Mouse (Mus musculus) MEL (cell line): ENCODE measurements at regions not wholly inside any gene's neighbourhood (a gene's known extent, or its start where the extent isn't known, plus 50 kb on each side); places are given as distances from the start of the nearest gene placed in this dataset.

Experiments
- DNase-seq: peaks from one replicate; pipeline ENCODE4 v3.0.0; 2011; ENCODE audit warnings: low read depth, low spot score
- H3K27ac ChIP-seq: 2 replicates; pipeline ENCODE4 v1.5.1; 2012; ENCODE audit warnings: low read depth, mild to moderate bottlenecking, control low read depth, low read length, moderate library complexity; ENCODE audit not compliant: control insufficient read depth
- H3K27me3 ChIP-seq, 2 experiments: fragments of 150-350 bp in 1 of 2; sonication (generic) in 1 of 2; 2 replicates each; pipeline ENCODE4 v1.6.1; 2012; ENCODE audit warnings: low read length in 2 of 2, mild to moderate bottlenecking in 2 of 2, improper control_type of control experiment in 1 of 2, moderate library complexity in 1 of 2; ENCODE audit not compliant: insufficient read depth in 2 of 2, control insufficient read depth in 1 of 2
- H3K36me3 ChIP-seq, 2 experiments: 2 replicates each; pipeline ENCODE4 v1.6.1; 2012 to 2014; ENCODE audit warnings: low read length in 2 of 2, improper control_type of control experiment in 1 of 2, inconsistent platforms in 1 of 2, mild to moderate bottlenecking in 1 of 2; ENCODE audit not compliant: insufficient read depth in 2 of 2, control insufficient read depth in 1 of 2
- H3K4me1 ChIP-seq, 2 experiments: fragments of 150-350 bp in 1 of 2; sonication (generic) in 1 of 2; 2 replicates each; pipeline ENCODE4 v1.6.1; 2012; ENCODE audit warnings: low read length in 2 of 2, improper control_type of control experiment in 1 of 2, mild to moderate bottlenecking in 1 of 2; ENCODE audit not compliant: insufficient read depth in 2 of 2, control insufficient read depth in 1 of 2
- H3K4me3 ChIP-seq, 2 experiments: fragments of 150-350 bp in 1 of 2; sonication (generic) in 1 of 2; 2 replicates each; pipeline ENCODE4 v1.5.1; 2012; ENCODE audit warnings: low read depth in 2 of 2, low read length in 2 of 2, mild to moderate bottlenecking in 2 of 2, moderate library complexity in 2 of 2, control low read depth in 1 of 2, improper control_type of control experiment in 1 of 2; ENCODE audit not compliant: control insufficient read depth in 1 of 2, insufficient read depth in 1 of 2
- H3K79me2 ChIP-seq: 2 replicates; pipeline ENCODE4 v1.6.1; 2012; ENCODE audit warnings: mild to moderate bottlenecking, low read length, moderate library complexity; ENCODE audit not compliant: control insufficient read depth, poor library complexity, insufficient read depth
- H3K9ac ChIP-seq: 2 replicates; pipeline ENCODE4 v1.6.1; 2012; ENCODE audit warnings: low read depth, mild to moderate bottlenecking, control low read depth, low read length, moderate library complexity; ENCODE audit not compliant: control insufficient read depth, poor library complexity, severe bottlenecking
- H3K9me3 ChIP-seq: fragments of 150-350 bp; sonication (generic); replicated peaks from 2 replicates; pipeline ENCODE4 v1.6.1; 2012; ENCODE audit warnings: mild to moderate bottlenecking, low read length, improper control_type of control experiment, moderate library complexity; ENCODE audit not compliant: insufficient read depth
- BHLHE40 ChIP-seq: IDR thresholded peaks from 2 replicates; pipeline ENCODE4 v1.6.1; 2012; ENCODE audit warnings: low read depth, mild to moderate bottlenecking, inconsistent platforms, low read length, improper control_type of control experiment, borderline replicate concordance
- CHD2 ChIP-seq: IDR thresholded peaks from 2 replicates; pipeline ENCODE4 v1.6.1; 2011; ENCODE audit warnings: low read length, improper control_type of control experiment
- CTCF ChIP-seq, 3 experiments: IDR thresholded peaks in 2 of 3; conservative IDR thresholded peaks in 1 of 3; 2 replicates each; pipeline ENCODE4 v1.5.1; 2011 to 2012; ENCODE audit warnings: low read length in 3 of 3, low read depth in 2 of 3, mild to moderate bottlenecking in 2 of 3, improper control_type of control experiment in 1 of 3, inconsistent platforms in 1 of 3, mixed read lengths in 1 of 3, moderate library complexity in 1 of 3; ENCODE audit not compliant: control insufficient read depth in 1 of 3, insufficient read depth in 1 of 3, poor library complexity in 1 of 3, severe bottlenecking in 1 of 3
- ELF1 ChIP-seq: IDR thresholded peaks from 2 replicates; pipeline ENCODE4 v1.6.1; 2014; ENCODE audit warnings: low read depth, mild to moderate bottlenecking, inconsistent platforms, low read length, improper control_type of control experiment, moderate library complexity
- EP300 ChIP-seq, 2 experiments: IDR thresholded peaks; 2 replicates each; pipeline ENCODE4 v1.6.1; 2011; ENCODE audit warnings: improper control_type of control experiment in 2 of 2, low read length in 2 of 2, low read depth in 1 of 2, mild to moderate bottlenecking in 1 of 2
- ETS1 ChIP-seq: IDR thresholded peaks from 2 replicates; pipeline ENCODE4 v1.6.1; 2012; ENCODE audit warnings: low read depth, mild to moderate bottlenecking, inconsistent platforms, low read length, improper control_type of control experiment, moderate library complexity
- GABPA ChIP-seq: IDR thresholded peaks from 2 replicates; pipeline ENCODE4 v1.6.1; 2012; ENCODE audit warnings: low read depth, mild to moderate bottlenecking, inconsistent platforms, low read length, improper control_type of control experiment, moderate library complexity
- GATA1 ChIP-seq: IDR thresholded peaks from 2 replicates; pipeline ENCODE4 v1.6.1; 2011; ENCODE audit warnings: low read depth, low read length, improper control_type of control experiment
- HCFC1 ChIP-seq: IDR thresholded peaks from 2 replicates; pipeline ENCODE4 v1.6.1; 2012; ENCODE audit warnings: low read depth, mild to moderate bottlenecking, inconsistent platforms, low read length, improper control_type of control experiment, moderate library complexity
- JUND ChIP-seq: IDR thresholded peaks from 2 replicates; pipeline ENCODE4 v1.6.1; 2011; ENCODE audit warnings: low read depth, mild to moderate bottlenecking, improper control_type of control experiment, low read length
- KAT2A ChIP-seq: conservative IDR thresholded peaks from 2 replicates; pipeline ENCODE4 v1.6.1; 2012; ENCODE audit warnings: low read depth, low read length, improper control_type of control experiment, inconsistent platforms
- MAFK ChIP-seq: IDR thresholded peaks from 2 replicates; pipeline ENCODE4 v1.6.1; 2011; ENCODE audit warnings: low read depth, mild to moderate bottlenecking, low read length, improper control_type of control experiment, borderline replicate concordance
- MEF2A ChIP-seq: IDR thresholded peaks from 2 replicates; pipeline ENCODE4 v1.6.1; 2014; ENCODE audit warnings: low read depth, mild to moderate bottlenecking, inconsistent platforms, low read length, improper control_type of control experiment; ENCODE audit not compliant: poor library complexity, insufficient replicate concordance, severe bottlenecking; ENCODE audit errors: extremely low read depth
- MXI1 ChIP-seq: IDR thresholded peaks from 2 replicates; pipeline ENCODE4 v1.6.1; 2011; ENCODE audit warnings: mild to moderate bottlenecking, low read depth, low read length, improper control_type of control experiment
- MYB ChIP-seq: IDR thresholded peaks from 2 replicates; pipeline ENCODE4 v1.6.1; 2011; ENCODE audit warnings: mild to moderate bottlenecking, low read depth, low read length, improper control_type of control experiment
- POLR2A ChIP-seq, 2 experiments: IDR thresholded peaks; 2 replicates each; pipeline ENCODE4 v1.6.1; 2011 to 2012; ENCODE audit warnings: low read length in 2 of 2, mild to moderate bottlenecking in 2 of 2, control low read depth in 1 of 2, improper control_type of control experiment in 1 of 2, low read depth in 1 of 2, moderate library complexity in 1 of 2; ENCODE audit not compliant: control insufficient read depth in 1 of 2, insufficient read depth in 1 of 2, poor library complexity in 1 of 2
- POLR2AphosphoS2 ChIP-seq: IDR thresholded peaks from 2 replicates; pipeline ENCODE4 v1.6.1; 2011; ENCODE audit warnings: low read length, improper control_type of control experiment
- RCOR1 ChIP-seq: IDR thresholded peaks from 2 replicates; pipeline ENCODE4 v1.6.1; 2012; ENCODE audit warnings: low read depth, mild to moderate bottlenecking, inconsistent platforms, low read length, improper control_type of control experiment
- SMC3 ChIP-seq: IDR thresholded peaks from 2 replicates; pipeline ENCODE4 v1.6.1; 2011; ENCODE audit warnings: low read depth, low read length, improper control_type of control experiment
- TAL1 ChIP-seq: IDR thresholded peaks from 2 replicates; pipeline ENCODE4 v1.6.1; 2012; ENCODE audit warnings: mild to moderate bottlenecking, inconsistent platforms, low read length, moderate library complexity, mixed read lengths
- UBTF ChIP-seq: IDR thresholded peaks from 2 replicates; pipeline ENCODE4 v1.6.1; 2012; ENCODE audit warnings: low read depth, mild to moderate bottlenecking, inconsistent platforms, low read length, improper control_type of control experiment, moderate library complexity, borderline replicate concordance; ENCODE audit not compliant: insufficient read depth
- USF2 ChIP-seq, 2 experiments: IDR thresholded peaks; 2 replicates each; pipeline ENCODE4 v1.6.1; 2011 to 2012; ENCODE audit warnings: improper control_type of control experiment in 2 of 2, low read length in 2 of 2, borderline replicate concordance in 1 of 2, inconsistent platforms in 1 of 2, low read depth in 1 of 2, mild to moderate bottlenecking in 1 of 2; ENCODE audit not compliant: insufficient read depth in 1 of 2

DNA sequence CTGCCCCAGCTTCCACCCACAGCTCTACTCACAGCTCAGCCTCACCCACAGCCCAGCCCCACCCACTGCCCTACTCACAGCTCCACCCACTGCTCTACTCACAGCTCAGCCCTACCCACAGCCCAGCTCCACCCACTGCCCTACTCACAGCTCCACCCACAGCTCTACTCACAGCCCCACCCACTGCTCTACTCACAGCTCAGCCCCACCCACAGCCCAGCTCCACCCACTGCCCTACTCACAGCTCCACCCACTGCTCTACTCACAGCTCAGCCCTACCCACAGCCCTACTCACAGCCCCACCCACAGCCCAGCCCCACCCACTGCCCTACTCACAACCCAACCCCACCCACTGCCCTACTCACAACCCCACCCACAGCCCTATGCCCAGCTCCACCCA lies 56.5 kb upstream of the Phox2b start:
- TF ChIP-seq USF2 (IDR thresholded peaks at IDR 0.05; ENCODE audit: borderline replicate concordance in 1 of 2, insufficient read depth in 1 of 2, low read depth in 1 of 2, low read length in 2 of 2) (no peak), ELF1 (no peak), HCFC1 (no peak), JUND (no peak), BHLHE40 (no peak), GATA1 (no peak), UBTF (no peak), TAL1 (no peak), MYB (no peak), SMC3 (no peak)
- Histone ChIP-seq H3K36me3 (no peaks in the 10 kb centered on the region), H3K4me3 (no peak overlapping the region), H3K79me2 (no peaks in the 10 kb centered on the region), H3K27me3 (no peaks in the 10 kb centered on the region), H3K9ac (no peak overlapping the region), H3K4me1 (no peaks in the 10 kb centered on the region), H3K27ac (no peak overlapping the region), H3K9me3 (no peaks in the 10 kb centered on the region)
- DNase-seq, result peak; percentile 4

DNA sequence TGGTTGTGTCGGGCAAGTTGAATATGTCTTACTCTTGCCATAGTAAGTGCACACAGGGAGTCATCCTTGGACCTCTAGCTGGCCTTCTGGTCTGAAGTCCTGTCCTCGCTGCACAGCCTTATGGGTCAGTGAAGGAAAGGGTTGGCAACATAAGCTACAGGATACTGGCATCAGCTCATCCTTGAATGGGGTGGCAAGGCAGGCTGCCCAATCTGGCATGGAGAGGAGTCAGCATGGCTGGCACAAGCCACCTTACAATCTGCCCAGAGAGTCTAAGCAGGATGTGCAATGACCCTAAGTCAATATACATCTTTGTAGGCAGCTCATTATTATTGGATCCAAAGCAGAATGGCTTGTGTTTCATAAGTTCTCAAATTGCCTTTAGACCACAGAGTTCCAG lies 57.8 kb upstream of the Phox2b start:
- Histone ChIP-seq H3K9me3 (no peaks in the 10 kb centered on the region), H3K4me3 (no peak overlapping the region), H3K9ac (no peak overlapping the region), H3K4me1 (no peaks in the 10 kb centered on the region), H3K79me2 (no peaks in the 10 kb centered on the region), H3K27me3 (no peaks in the 10 kb centered on the region), H3K36me3 (no peaks in the 10 kb centered on the region), H3K27ac (no peak overlapping the region)
- TF ChIP-seq JUND (no peak), CHD2 (no peak), POLR2AphosphoS2 (no peak), TAL1 (no peak), ETS1 (no peak), KAT2A (no peak), POLR2A (IDR thresholded peaks at IDR 0.05; ENCODE audit: control insufficient read depth in 1 of 2, insufficient read depth in 1 of 2, low read depth in 1 of 2, low read length in 2 of 2, poor library complexity in 1 of 2) (no peak), CTCF (IDR thresholded peaks at IDR 0.05 in 2 of 3, conservative IDR thresholded peaks at IDR 0.05 in 1 of 3; ENCODE audit: control insufficient read depth in 1 of 3, insufficient read depth in 1 of 3, low read depth in 2 of 3, low read length in 3 of 3, poor library complexity in 1 of 3, severe bottlenecking in 1 of 3) (no peak), HCFC1 (no peak), GABPA (no peak), USF2 (IDR thresholded peaks at IDR 0.05; ENCODE audit: borderline replicate concordance in 1 of 2, insufficient read depth in 1 of 2, low read depth in 1 of 2, low read length in 2 of 2) (no peak), MAFK (no peak), RCOR1 (no peak), MEF2A (no peak), EP300 (IDR thresholded peaks at IDR 0.05; ENCODE audit: low read depth in 1 of 2, low read length in 2 of 2) (no peak), MXI1 (no peak)
- DNase-seq, result no peak
